Mouse (Mus musculus): ENCODE measurements around the gene Tmem270. TPM values are rescaled to one million over a fixed set of nuclear protein-coding genes. Genes with fewer than 3 reads are reported as not detected.

Gene Tmem270
- not detected in 2 replicates for polyA plus RNA-seq (2021; fragmentation: Nextera tagmentation)
- long read RNA-seq, experiment 1: 0 reads
- long read RNA-seq, experiment 2: 0 reads

GRCm38 (mm10) chr5:134906633-134907032 lies at the start of gene Tmem270:
TSS of gene Tmem270 (minus strand) at chr5:134906733.

GRCm38 (mm10) chr5:134946857-134947255 lies 40.3 kb upstream of the Tmem270 start, which contains the start of gene Cldn4:
TSS of gene Cldn4 (minus strand) at chr5:134946934.

GRCm38 (mm10) chr5:134932179-134932902 lies 25.8 kb upstream of the Tmem270 start, which contains the start of gene Mettl27:
TSS of gene Mettl27 (plus strand) at chr5:134932368.

GRCm38 (mm10) chr5:134915311-134915710 lies 8.8 kb upstream of the Tmem270 start, which contains the start of gene Cldn13:
TSS of gene Cldn13 (minus strand) at chr5:134915526.

Other genes starting within 250 kb of the Tmem270 start
- gene Limk1, start 218.1 kb downstream of the Tmem270 start, polyA plus RNA-seq (2021; fragmentation: Nextera tagmentation): 3.8 and 8.3 TPM in 2 replicates
- 0.13 and 0.33 TPM in 2 replicates for gene Eln, start 159.4 kb downstream of the Tmem270 start, polyA plus RNA-seq (2021; fragmentation: Nextera tagmentation)
- not detected in 2 replicates for gene Cldn13, start 8.8 kb upstream of the Tmem270 start, polyA plus RNA-seq (2021; fragmentation: Nextera tagmentation)
- 6.6 and 7.0 TPM in 2 replicates for gene Mettl27, start 25.6 kb upstream of the Tmem270 start, polyA plus RNA-seq (2021; fragmentation: Nextera tagmentation)
- gene Cldn4, start 40.2 kb upstream of the Tmem270 start, polyA plus RNA-seq (2021; fragmentation: Nextera tagmentation): not detected in 2 replicates
- gene Cldn3, start 79.5 kb upstream of the Tmem270 start, polyA plus RNA-seq (2021; fragmentation: Nextera tagmentation): 1.6 and 5.9 TPM in 2 replicates
- gene Abhd11, start 102.4 kb upstream of the Tmem270 start, polyA plus RNA-seq (2021; fragmentation: Nextera tagmentation): 42.2 and 48.0 TPM in 2 replicates
- 77.2 and 94.5 TPM in 2 replicates for gene Stx1a, start 116.7 kb upstream of the Tmem270 start, polyA plus RNA-seq (2021; fragmentation: Nextera tagmentation)
- gene Dnajc30, start 157.5 kb upstream of the Tmem270 start, polyA plus RNA-seq (2021; fragmentation: Nextera tagmentation): 71.9 and 91.8 TPM in 2 replicates
- gene Bud23, start 158.2 kb upstream of the Tmem270 start, polyA plus RNA-seq (2021; fragmentation: Nextera tagmentation): 47.5 and 49.2 TPM in 2 replicates
- 2.4 and 3.7 TPM in 2 replicates for gene Vps37d, start 171.5 kb upstream of the Tmem270 start, polyA plus RNA-seq (2021; fragmentation: Nextera tagmentation)
- 0.26 and 0.29 TPM in 2 replicates for gene Mlxipl, start 183.2 kb upstream of the Tmem270 start, polyA plus RNA-seq (2021; fragmentation: Nextera tagmentation)
- gene Tbl2, start 242.9 kb upstream of the Tmem270 start, polyA plus RNA-seq (2021; fragmentation: Nextera tagmentation): 17.6 and 17.9 TPM in 2 replicates

Data from layer of hippocampus, adult 6 months (tissue).